Mouse (Mus musculus) stomach, postnatal 0 days (tissue): ENCODE measurements around the gene Ttc38.

ENCODE experiments used
- CTCF ChIP-seq: IDR thresholded peaks from 2 replicates; pipeline ENCODE4 v1.5.1; 2016; ENCODE audit warnings: antibody characterized with exemption, low read depth, mild to moderate bottlenecking, moderate library complexity
- EP300 ChIP-seq: optimal IDR thresholded peaks from 2 replicates; pipeline ENCODE3; 2016; ENCODE audit warnings: antibody characterized with exemption

DNA sequence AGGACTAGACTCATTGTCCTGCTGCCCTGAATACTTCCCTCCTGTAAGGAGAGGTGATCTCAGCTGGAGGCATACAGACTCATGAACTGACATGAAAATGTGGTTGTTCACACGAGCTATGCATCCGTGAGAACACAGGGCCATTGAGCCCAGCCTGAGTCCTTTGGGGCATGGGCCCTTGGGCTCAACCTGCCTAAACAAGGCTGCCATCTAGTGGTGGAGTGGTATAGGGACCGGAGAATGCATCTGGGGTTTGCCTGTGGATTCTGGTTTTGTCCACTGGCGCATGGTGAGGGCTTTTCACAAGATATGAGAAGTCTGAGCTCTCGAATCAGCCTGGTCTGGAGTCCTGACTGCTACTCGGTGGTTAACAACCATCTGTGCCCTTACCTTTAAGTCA lies 35.6 kb downstream of the Ttc38 start:
- TF ChIP-seq CTCF, result peak; percentile 98
- TF ChIP-seq EP300, result no peak
